Mouse (Mus musculus): ENCODE data around the gene Rbm47. TPM values are rescaled to one million over a fixed set of nuclear protein-coding genes. Genes with fewer than 3 reads are reported as not detected.

The Rbm47 gene
- total RNA-seq, 2 experiments from 2014 or later = 1.7 to 2.2 TPM

DNA sequence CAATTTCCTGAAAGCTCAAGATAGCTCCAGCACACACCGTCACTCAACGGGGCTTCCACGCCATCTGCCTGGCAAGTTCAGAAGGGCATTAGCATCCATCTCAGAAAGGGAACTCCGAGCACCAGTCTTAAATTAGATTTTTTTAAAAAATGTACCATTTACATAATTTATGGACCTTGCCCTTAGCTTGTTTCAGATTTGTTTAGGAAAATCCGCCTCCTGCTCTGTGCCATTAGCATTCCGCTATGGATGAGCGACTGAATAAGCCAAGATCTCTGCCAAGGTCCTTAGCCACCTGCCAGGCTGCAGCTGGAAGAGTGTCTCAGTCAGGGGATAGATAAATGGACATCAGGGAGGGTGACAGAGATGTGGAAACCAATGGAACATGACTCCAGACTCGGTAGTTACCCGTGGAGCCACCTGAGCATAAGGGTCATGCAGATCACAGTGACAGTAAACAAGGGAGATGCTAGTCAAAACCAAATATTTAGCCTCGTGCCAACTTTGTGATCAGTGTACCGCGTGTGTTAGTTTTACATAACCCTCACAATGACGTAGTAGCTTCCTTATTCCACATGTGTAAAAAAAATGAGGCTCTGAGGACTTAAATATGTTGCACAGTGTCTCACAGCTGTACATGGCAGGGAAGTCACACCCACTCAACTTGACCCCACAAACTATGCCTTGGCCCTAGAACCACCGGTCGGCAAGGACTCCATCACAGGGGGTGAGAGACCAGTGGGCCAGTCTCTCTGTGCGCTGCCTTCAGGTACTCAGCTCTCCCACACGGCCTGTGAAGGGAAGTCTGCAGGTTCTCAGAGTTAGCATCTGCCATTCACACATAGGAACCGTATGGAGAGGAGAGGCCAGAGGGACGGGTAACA lies 110.6 kb downstream of the Rbm47 start:
- no peak for DNase-seq

DNA sequence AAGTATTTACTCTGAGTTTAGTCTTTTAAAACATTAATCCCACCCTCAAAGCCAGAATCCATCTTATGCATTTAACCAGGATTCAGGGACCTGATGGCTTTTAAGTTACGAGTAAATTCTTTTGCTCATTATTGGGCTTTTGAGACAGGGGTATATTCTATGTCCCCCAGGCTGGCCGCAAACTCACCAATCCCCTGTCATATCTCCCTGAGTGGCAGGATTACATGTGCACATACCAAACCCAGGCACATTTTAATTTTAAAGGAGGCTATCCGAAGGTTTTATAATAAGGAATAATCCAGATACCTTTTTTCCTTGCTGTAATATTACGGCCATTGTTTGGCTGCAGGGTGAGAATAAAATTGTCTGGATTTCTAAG lies 111.3 kb downstream of the Rbm47 start:
- no peak for DNase-seq

DNA sequence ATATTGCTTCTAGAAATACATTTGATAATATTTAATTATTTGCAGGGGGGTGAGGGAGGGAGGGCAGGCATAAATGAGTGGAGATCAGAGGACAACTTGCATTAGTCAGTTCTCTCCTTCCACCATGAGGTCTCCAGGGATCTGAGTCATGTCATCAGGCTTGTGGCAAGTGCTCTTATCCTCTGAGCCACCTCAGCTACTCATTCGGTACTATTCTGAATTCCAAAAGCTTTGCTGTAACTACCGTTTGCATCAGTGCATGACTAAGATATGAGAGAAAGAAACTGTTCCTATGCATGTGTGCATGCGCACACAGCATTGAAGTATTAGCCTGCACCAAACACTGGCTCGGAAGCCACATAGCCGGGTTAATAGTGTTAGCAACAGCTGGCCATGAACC lies 114.1 kb downstream of the Rbm47 start:
- DNase-seq = no peak

DNA sequence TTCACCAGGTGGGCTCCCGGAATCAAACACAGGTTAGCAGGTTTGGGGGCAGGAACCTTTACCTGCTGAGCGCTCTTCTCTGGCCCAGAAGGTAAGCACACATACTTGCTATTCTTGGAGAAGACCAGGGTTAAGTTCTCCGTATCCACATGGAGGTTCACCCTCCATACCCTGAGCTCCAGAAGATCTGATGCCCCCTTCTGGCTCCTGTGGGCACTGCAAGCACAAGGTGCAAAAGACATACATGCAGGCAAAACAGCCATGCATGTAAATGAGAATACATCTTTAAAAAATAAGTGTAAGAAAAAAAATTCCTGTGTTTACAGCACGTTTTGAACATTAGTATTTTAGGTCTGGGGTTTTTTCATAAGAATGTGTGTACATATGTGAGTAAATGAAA lies 116.2 kb downstream of the Rbm47 start:
- DNase-seq = no peak

DNA sequence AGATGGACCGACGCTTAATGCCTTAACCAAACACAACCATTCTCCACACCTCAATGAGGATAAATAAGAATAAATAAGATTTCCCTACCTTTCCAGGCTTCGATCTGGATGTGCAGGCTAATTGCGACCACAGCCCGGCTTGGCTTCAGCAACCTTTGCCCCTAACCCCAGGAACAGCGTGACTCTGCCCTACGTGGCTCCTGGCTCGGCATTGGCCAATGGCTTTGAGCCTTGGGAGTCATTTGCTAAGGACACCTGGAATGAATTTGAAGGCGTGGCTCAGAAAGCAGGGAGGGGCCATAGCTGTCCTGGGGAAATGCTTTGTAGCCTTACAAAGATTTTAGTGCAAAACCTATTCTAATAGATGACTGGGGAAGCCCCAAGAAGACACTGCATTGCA lies 118.5 kb downstream of the Rbm47 start:
- DNase-seq = no peak

DNA sequence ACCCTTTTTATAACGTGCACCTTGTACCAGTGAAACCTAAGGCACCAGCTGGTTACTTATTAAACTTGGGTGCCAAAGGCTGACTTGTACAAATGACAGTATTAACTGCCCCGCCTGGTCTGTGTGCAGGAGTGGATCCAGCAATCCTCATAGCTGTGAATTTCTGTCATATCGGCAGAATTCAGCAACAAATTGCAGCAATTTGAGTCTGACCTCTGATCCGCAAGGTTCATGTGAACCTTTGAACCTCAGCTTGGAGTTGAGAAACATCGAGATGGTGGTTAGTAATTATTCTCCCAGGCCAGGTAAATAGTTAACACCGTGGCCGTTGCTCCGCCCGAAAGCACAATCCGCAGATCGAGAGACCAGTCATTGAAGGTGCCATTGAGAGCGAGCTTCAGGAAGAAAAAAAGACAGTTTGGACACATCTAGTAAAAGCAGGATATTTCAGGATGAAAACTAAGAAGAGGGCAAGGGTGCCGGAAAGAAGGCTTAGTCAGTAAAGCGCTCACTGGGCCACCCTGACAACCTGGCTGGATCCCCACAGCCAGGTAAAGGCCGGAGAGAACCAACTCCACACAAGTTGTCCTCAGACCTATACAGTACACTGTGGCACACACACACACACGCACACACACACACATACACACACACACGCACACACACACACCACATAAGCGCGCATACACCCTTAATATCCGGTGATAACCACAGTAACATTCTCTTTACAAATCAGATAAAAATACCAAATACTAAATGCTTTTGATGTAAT lies 120.0 kb downstream of the Rbm47 start:
- no peak for DNase-seq

DNA sequence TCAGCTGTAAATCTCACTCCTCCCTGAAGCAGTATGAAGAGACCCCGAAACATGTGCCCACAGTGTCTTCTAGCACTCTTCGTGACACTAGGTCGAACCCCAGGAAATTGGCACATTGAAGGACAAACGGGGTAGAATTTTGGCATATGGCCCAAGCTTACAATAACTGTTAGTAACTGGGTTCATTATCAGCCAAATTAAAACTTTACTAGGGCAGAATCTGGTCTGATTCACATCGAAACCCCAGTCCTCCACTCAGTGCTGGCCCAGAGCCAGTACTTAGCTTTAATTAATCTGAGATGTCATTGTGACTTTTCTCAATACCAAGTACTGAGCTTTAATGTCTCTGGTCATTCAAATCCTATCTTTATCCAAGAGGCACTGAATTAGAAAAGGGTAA lies 122.1 kb downstream of the Rbm47 start:
- DNase-seq = no peak

DNA sequence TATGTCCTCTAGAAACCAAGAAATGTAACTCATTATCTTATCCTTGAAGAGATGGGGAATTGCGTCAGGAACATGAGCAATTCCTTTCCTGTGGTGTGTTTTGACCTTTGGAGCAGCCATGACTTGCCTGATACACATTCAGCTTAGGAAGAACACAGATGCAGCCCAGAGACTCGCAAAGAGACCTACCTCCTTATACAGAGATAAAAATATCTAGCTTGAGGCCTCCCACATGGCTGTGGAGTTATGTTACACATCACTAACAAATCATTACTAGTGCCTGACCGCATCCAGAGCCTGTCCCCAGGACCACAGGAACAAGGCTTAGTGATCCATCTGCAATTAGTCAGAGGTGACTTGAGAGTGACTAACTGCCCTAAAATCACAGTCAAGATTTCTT lies 126.6 kb downstream of the Rbm47 start:
- DNase-seq = no peak

DNA sequence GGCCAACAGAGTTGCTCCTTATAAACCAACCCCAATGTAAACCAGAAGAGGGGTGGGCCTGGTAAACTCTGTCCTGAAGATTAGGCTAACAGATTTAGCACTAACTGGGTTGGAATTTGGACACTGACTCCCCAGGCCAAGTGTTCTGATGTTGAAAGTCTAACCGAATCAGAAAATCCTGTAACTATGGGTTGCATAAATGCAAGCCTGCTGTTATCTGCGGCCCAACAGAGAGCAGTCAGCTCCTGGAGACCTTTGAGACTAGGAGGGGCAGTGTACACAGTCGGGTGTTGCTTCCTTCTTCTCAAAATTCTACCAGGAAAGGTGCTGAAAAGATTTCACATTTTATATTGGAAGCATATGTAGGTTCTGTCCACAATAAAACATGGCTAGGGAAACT lies 129.0 kb downstream of the Rbm47 start:
- no peak for DNase-seq

DNA sequence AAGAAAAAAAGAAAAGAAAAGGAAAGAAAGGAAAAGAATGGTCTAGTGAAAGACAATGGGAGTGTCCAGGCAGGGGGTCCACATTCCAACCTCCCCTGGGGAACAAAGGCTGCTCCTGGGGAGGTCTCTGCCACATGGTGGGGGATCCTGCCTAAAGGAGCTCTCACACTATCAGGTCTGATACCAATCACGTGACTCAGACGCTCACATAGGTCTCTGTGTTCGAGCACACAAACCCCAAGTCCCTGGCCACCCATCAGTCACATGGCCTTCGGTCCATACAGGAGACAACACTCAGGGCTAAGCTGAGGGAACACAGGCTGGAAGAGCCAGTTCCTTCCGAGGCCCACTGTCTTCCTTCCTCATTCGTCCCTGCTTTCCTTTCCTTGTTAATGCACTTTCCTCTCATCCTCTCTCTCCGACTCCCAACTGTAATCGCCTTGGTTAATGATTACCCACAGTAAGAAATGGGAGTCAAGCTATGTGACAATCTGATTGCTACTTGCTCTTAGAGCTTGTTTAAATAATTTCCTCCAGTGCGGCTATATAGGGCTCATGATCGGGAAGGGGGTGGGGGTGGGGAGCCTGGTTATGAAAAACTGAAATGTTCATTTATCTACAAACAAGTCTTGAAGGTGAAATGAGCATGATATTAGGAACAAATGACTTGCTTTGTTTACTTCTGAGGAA lies 130.1 kb downstream of the Rbm47 start:
- DNase-seq = no peak

DNA sequence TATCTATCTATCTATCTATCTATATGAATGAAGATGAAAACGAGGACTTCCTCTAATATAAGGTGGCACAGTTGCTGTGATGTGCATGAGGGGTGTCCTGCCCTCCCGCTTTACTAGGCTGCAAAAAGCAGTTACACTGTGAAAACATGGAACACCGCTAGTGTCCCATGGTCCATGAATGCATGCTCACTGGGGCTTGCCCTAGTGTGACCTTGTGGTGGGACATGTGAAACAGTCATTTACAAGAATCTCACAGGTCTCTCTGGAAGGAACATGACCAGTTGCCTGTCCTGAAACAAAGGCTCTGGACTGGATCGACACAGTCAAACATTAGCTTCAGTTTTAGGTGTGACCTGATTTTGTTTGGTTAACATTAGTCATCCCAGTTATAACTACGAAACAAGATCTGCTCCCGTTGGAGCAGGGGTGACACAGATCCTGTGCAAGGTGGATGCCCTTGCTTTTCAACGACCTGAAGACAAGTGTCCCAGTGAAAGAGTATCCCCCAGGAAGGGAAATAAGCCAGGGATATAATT lies 132.1 kb downstream of the Rbm47 start:
- DNase-seq = no peak

DNA sequence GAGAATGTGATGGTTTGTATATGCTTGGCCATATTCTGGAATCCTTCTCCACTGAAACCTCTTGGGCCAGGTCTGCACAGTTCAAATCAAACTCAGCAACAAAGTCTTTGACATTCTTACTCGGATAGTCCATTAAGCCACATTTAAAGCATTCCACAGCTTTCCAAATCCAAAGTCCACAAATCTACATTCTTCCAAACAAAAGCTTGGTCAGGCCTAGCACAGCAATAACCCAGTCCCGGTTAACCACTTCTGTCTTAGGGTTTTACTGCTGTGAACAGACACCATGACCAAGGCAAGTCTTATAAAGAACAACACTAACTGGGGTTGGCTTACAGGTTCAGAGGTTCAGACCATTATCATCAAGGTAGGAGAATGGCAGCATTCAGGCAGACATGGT lies 133.1 kb downstream of the Rbm47 start:
- no peak for DNase-seq

DNA sequence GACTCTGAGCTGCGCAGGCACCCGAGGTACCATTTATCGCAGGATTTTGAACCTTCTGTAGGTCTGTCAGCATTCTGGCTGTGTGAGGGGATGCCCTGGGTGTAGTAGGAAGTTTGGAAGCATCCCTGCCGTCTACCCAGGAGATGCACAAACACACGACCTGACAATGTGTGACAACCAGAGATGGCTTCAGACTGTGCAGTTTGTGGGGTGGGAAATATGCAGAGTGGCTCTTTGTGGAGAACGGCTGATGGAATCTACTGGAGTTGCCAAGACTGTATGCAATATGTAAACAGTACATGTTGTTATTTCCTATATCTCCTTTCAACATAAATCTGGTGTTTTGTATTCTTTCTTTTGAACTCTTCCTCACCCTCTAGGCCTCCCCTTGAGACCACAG lies 135.9 kb downstream of the Rbm47 start:
- no peak for DNase-seq

DNA sequence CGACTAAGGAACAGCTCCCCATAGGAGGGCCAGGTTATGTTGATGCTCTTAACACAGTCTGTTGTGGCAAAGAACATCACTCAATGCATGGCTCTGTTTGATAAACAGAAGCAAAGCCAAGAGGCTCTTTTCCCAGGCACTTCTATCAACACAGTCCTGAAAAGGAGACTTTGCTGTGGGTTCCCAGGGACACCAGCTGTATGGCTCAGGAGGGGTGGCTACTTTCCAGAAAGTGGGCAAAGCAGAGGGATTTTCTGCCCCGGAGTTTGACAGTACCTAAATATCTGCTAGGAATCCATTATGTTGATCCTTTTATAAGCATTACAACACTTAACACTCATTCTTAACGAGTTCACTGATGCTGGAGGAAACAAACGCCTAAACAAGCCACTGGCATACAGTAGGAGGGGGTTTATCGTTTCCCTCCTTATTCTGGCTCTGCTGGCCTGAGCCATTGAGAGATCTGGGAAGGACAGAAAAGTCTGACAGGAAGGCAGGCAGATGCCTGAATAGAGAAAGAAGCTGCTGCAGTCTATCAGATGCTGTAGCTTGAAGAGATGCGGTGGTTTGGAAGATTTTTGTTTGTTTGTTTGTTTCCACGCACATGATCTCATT lies 136.4 kb downstream of the Rbm47 start:
- no peak for DNase-seq

DNA sequence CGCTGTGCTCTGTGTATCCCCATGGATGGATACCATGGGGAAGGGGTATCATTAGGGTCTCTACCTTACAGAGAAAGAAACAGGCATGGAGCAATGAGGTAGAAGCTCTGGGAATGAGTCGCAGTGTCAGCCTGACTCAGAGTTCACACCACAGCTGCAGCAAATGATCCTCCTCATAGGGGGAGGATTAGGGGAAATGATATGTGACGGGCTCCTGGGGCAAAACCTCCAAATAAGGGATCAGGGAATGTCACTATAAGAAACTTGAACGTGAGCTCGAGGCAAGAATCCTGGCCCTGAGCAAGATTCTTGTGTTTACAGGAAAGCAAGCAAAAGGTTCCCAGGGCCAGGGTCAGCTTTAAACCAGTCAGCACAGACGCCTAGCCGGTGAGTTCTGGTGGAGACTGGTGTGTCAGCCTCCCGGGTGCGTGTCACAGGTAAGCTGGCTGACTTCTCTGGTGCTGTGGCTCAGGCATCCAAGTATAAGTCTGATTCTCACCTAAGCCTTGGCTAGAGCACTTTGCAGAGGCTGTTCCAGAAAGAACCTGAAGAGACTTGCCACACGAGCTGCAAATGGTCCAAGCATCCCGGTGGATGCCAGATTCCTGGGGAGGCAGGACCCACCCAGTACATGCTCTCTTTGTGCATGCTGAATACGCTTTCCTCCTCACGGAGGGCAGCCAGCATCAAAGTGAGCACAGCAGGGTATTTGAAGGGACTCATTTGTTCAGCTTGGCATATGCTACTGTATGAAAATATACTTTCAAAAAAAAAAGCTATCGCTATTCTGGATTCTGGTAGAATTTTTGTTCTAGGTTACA lies 138.3 kb downstream of the Rbm47 start:
- DNase-seq = no peak

DNA sequence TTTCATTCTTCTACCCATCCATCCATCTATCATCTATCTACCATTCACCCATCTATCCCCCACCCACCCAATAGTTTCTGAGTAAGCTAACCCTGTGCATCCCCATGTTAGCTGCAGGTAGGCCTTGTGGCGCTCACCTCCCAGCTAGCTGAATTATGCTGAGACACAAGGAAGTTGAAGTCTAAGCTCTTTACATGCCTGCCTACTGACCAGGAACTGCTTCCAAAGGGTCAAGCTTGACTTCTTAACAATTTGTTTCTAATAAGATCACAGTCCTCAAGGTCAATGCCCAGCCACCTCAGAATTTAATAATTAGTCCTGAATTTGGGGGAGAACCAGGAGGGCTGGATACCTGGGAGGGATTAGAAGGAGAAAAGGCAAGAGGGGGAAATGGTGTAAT lies 140.1 kb downstream of the Rbm47 start:
- DNase-seq = no peak

DNA sequence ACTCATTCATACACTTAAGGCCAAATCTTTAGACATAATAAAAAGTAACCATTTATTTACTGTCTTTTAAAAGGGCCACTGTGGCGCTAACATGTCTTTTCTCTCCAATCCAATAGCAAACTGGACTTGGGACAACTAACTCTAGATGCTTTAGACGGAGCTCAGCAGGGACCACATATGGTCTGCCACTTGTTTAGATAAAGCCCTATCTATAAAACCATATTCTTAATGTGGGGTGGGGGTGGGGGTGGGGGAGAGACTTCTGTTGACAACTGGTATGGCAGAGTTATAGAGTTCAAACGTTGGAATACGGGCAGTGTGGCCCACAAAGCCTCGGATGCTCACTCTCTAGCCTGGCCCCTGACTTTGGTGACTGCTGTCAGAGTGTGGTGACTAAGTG lies 141.2 kb downstream of the Rbm47 start:
- no peak for DNase-seq

DNA sequence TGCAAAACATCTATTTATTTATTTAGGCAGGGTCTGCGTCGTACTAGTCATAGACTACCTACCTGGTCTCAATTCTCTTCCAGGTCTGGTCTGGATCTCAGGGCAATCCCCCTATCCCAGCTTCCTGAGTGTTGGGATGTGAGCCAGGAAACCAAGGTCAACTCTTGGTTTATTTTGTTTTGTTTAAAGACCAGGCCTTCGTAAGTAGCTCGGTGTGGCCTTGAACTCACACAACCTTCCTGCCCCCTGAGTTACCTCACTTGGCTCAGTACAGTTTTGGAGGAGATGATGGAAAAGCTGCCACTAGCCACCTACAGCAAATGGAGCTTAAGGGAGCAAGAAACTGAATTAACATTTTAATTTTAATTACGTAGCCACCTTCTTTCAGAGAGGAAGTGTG lies 144.7 kb downstream of the Rbm47 start:
- no peak for DNase-seq

DNA sequence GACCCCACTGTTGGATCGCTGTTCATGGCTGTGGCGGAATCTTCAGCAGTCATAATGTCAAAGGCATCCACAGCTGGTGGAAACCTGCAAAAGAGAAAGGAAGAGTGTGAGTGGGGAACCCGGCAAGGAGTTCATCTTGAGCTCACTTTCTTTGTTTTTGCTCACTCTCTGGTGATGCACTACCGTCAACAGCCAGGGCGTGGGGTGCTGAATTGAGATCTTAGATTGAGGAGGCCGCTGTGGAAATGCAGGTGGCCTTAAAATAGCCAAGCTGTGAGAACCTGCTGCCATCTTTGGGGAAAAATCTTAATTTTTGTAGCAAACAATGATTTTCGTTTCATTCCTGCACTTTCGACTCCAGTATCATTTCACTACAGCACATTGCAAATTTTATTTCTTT lies 145.7 kb downstream of the Rbm47 start:
- no peak for DNase-seq

DNA sequence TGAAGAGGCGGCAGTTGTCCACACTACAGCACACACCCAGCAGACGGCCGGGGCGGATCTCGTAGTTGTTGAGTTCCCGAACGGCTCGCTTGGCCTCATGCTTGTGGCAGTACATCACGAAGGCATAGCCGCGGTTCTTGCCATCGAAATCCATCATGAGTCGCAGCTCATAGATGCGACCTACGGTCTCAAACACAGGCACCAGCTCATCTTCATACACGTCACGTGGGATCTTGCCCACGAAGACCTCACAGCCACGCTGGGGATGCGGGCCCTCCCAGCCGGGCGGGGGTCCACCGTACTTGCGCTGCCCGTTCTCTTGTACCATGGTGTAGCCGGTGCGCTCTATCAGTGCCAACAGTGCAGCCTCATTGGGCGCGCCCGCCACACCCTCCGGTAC lies 146.1 kb downstream of the Rbm47 start:
- peak; percentile 4 for DNase-seq

DNA sequence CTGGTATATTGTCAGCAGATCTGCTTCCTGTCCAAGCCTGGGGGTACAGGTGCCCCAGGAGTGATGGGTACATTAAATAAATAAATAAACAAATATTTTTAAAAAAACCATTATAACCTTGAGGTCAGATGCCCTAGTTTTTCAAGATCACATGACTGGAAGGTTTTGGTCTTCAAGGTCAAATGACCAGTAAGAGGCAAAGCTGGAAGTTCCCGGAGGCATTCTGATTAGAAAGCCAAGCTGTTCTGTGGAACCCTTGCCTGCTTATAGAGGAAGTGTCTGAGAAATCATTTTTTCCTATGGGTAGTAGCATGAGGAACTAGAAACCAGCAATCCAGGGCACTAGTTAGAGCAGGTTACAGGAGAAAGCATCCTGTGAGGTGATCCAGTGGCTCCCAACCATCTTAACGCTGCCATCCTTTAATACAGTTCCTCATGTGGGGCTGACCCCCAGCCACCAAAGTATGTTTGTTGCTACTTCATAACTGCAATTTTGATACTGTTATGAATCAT lies 157.4 kb downstream of the Rbm47 start:
- DNase-seq = no peak

Data from gastrocnemius, postnatal 10 days (tissue).